Mouse (Mus musculus) bone marrow macrophage, adult 2 months (primary cell): Measurements from ENCODE around the gene Retn.

Experiments used
- CTCF ChIP-seq: IDR thresholded peaks from 2 replicates; pipeline ENCODE4 v1.5.1; 2012; ENCODE audit warnings: low read depth, mild to moderate bottlenecking, low read length, moderate library complexity
- POLR2A ChIP-seq: IDR thresholded peaks from 2 replicates; pipeline ENCODE4 v1.6.1; 2012; ENCODE audit warnings: mild to moderate bottlenecking, low read depth, low read length, borderline replicate concordance

- no peak for TF ChIP-seq CTCF
- no peak for TF ChIP-seq POLR2A
These were observed 46.3 kb upstream of the Retn start for GRCm38 (mm10) chr8:3609046-3609815.
